Mouse (Mus musculus) urinary bladder, postnatal 36 days (tissue): Measurements from ENCODE around the gene Pcnx3.

ENCODE experiments used
- DNase-seq, 2 experiments: peaks; one replicate each; pipeline ENCODE4 v3.0.0; 2022; ENCODE audit warnings: low spot score in 2 of 2, mixed read lengths in 1 of 2

Gene Pcnx3

DNA sequence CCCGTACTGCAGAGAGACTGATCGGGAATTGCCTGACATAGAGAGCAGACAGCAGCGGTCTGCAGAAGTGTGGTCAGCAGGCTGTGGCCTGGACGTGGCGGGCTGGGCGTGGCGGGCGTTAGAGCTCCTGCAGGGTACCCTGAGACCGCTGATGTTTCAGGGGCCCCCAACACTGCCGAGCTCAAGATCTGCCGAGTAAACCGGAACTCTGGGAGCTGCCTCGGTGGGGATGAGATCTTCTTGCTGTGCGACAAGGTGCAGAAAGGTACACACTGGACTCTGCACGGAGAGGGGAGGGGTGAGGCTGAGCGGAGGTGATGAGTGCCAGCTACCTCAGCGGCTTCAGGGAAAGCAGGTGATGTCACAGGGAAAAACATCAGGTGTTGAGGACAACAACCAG is 47.7 kb downstream of the Pcnx3 start:
- DNase-seq, result no peak

DNA sequence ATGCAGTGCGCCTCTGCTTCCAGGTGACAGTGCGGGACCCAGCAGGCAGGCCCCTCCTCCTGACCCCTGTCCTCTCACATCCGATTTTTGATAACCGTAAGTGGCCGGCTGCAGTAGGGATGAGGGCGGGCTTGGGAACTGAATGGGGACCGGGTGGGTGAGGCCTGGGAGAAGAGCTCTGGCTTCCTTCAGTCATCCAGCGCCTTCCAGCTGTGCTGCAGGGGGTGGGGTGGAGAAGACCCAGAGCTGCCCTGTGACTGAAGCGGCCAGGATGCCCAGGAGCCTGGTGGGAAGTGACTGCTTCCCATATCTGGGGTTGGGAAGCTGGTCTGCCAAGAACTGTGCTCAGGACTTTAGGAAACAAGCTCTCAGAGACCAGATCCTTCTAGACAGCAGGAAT is 48.4 kb downstream of the Pcnx3 start:
- DNase-seq, result no peak

DNA sequence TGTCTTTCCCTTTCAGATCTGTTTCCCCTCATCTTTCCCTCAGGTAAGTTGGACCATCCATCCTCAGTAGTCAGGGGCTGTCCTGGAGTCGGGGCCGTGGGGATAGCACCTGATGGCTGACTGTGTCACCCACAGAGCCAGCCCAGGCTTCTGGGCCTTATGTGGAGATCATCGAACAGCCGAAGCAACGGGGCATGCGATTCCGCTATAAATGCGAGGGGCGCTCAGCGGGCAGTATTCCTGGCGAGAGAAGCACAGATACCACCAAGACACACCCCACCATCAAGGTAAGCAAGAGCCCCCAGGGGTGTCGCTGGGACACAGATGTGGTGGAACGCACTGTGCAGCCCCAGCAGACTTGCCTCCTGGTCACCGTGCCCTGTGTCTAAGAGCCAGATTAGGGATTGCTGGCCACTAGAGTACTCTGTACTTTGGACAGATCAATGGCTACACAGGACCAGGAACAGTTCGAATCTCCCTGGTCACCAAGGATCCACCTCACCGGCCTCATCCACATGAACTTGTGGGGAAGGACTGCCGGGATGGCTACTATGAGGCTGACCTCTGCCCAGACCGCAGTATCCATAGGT is 50.2 kb downstream of the Pcnx3 start:
- no peak for DNase-seq

- DNase-seq, result peak; percentile 88 to 94
These were observed 51.4 kb downstream of the Pcnx3 start, which contains the start of gene Rela for GRCm38 (mm10) chr19:5637069-5638047. Rela (plus strand) TSS chr19:5637483.

DNA sequence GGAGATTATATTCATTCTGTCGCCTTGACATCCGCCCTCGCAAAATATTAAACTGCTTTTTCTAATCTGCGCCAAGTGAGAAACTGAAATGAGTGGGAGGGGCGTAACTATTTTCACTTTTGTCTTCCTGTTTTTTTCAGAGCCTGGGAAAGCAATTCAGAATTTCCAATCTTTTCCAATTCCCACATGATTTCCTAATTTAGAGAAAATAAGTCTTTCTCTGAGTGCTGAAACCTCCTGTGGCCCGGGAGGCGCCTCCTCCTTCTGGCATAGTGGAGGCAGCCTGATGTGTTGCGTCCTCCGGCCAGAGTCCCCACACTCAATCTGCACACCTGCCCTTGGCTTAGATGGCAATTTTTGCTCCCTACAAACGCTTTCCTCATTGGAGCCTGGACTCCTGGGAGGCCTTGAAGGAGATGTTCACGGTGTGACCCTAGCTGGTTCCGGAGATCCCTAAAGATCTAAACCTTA is 52.1 kb downstream of the Pcnx3 start:
- DNase-seq, result no peak

GRCm38 (mm10) chr19:5636036-5636570 is 52.6 kb downstream of the Pcnx3 start:
- no peak for DNase-seq

DNA sequence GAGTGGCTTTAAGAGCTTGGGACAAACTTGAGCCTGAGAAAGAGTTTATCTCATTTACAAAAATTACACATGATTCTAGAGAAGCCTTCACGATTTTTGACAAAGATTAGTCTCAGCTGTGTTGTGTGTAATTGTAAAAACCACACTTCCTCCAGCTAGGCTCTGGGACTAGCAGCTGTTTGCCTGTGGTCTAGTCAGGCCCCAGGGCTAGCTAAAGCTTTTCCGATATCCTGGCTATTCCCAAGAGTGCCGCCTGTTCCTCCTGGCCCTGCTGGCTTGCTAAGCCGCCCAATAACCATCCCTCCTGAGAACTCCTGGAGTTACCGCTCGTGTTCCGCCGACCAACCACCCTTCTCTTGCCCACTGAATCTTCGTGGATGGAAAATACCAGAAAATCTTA is 56.6 kb downstream of the Pcnx3 start:
- DNase-seq, result no peak

DNA sequence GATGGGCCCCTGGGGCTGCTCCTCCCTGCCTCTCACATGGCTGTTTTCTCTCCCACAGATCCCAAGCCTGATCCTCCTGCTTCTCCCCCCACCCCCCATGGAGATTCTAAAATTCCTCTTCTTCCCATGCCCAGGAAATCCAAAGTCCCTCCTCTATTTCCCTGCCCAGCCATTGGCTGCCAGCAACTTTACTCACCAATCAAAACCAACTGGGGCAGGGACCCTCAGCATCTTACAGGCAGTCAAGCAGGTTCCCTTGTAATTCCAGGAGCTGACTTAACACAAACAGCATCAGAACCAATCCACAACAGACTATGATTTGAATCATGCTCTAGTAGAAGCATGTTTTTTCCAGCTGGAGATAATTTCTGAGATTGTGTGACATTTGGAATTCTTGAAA is 58.8 kb downstream of the Pcnx3 start:
- no peak for DNase-seq

- DNase-seq, result no peak
These were observed 63.4 kb downstream of the Pcnx3 start for GRCm38 (mm10) chr19:5625311-5625710.

GRCm38 (mm10) chr19:5621884-5622283 is 66.8 kb downstream of the Pcnx3 start:
- no peak for DNase-seq

GRCm38 (mm10) chr19:5620007-5620406 is 68.7 kb downstream of the Pcnx3 start:
- no peak for DNase-seq

GRCm38 (mm10) chr19:5614953-5615352 is 73.8 kb downstream of the Pcnx3 start:
- no peak for DNase-seq
